Mouse (Mus musculus): ENCODE data around the gene Gm28551. TPM values are rescaled to one million over a fixed set of nuclear protein-coding genes. Genes with fewer than 3 reads are reported as not detected.

Gene Gm28551
- total and polyA plus RNA-seq, 3 experiments, result 0.04 to 1.1 TPM; not detected in 1

- no peak for TF ChIP-seq ZKSCAN1 (IDR thresholded peaks at IDR 0.05; ENCODE audit: borderline replicate concordance, low read depth, low read length)
- TF ChIP-seq ETS1 (conservative IDR thresholded peaks at IDR 0.05; ENCODE audit: low read depth, low read length), result no peak
Measured at GRCm38 (mm10) chr1:53324827-53325494, 27.5 kb downstream of the Gm28551 start (continued).

DNA sequence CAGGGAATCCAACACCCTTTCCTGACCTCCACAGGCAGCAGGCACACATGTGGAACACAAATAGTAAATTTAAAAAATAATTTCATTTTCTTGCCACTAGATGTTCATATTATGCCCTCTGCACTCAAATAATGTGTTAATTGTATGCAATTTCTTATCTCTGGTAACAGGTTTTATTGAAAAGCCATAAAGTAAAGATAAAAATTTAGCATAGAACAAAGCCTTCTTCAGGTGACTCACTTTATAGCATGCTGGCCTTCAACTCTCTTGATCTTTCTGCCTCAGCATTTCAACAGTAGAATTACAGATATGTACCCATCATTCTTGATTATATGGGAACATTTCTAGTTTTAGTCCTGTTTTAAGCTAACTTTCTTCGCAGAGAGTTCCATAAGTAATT is 28.2 kb downstream of the Gm28551 start:
- TF ChIP-seq SIN3A (IDR thresholded peaks at IDR 0.05; ENCODE audit: low read length), result no peak
- TF ChIP-seq BHLHE40 (IDR thresholded peaks at IDR 0.05; ENCODE audit: low read depth, low read length), result no peak
- TF ChIP-seq ZKSCAN1 (IDR thresholded peaks at IDR 0.05; ENCODE audit: borderline replicate concordance, low read depth, low read length), result no peak
- no peak for TF ChIP-seq HCFC1 (IDR thresholded peaks at IDR 0.05; ENCODE audit: low read depth, low read length)
- no peak for TF ChIP-seq TCF12 (IDR thresholded peaks at IDR 0.05; ENCODE audit: low read depth, low read length)
- no peak for TF ChIP-seq CHD1 (IDR thresholded peaks at IDR 0.05; ENCODE audit: low read depth, low read length)
- no peaks in the 10 kb centered on the region for H3K9me3 ChIP-seq (replicated peaks; ENCODE audit: low read length)
- H3K79me2 ChIP-seq (replicated peaks; ENCODE audit: control insufficient read depth, extremely low read depth, insufficient read depth, poor library complexity, severe bottlenecking), result no peaks in the 10 kb centered on the region
- no peak overlapping the region for H3K4me3 ChIP-seq (replicated peaks in 1 of 3; ENCODE audit: low read depth in 2 of 3, low read length in 2 of 3, poor library complexity in 1 of 3)
- H3K36me3 ChIP-seq (replicated peaks in 1 of 2; ENCODE audit: control insufficient read depth in 1 of 2, insufficient read depth in 1 of 2, low read length in 1 of 2), result peaks cover 11 to 34% of the 10 kb centered on the region in 2 experiments
- in situ Hi-C loops (cut with MboI; ENCODE audit: low pct_ligation_motif_present, low pct_unique_long_range_greater_than_20kb, low sequenced_read_pairs) (no loop called here), dilution Hi-C loops (cut with MboI; ENCODE audit: extremely low pct_ligation_motif_present, extremely low pct_unique_long_range_greater_than_20kb, low sequenced_read_pairs) (no loop called here)
- no peak overlapping the region for H3K9ac ChIP-seq (ENCODE audit: insufficient read depth, low read depth)
- H3K4me1 ChIP-seq (ENCODE audit: control insufficient read depth in 1 of 2, insufficient read depth in 2 of 2), result no peaks in the 10 kb centered on the region
- H3K27me3 ChIP-seq (replicated peaks), result no peaks in the 10 kb centered on the region
- no peak for DNase-seq (ENCODE audit: extremely low read depth)
- no peak overlapping the region for H3K27ac ChIP-seq (ENCODE audit: insufficient read depth, low read depth)
- H3K4me2 ChIP-seq (ENCODE audit: insufficient read depth, low read depth, poor library complexity, severe bottlenecking), result no peak overlapping the region

- H3K36me3 ChIP-seq (replicated peaks in 1 of 2; ENCODE audit: control insufficient read depth in 1 of 2, insufficient read depth in 1 of 2, low read length in 1 of 2), result peaks cover 11 to 36% of the 10 kb centered on the region in 2 experiments
- H3K27me3 ChIP-seq (replicated peaks), result no peaks in the 10 kb centered on the region
- H3K4me3 ChIP-seq (replicated peaks in 1 of 3; ENCODE audit: low read depth in 2 of 3, low read length in 2 of 3, poor library complexity in 1 of 3), result no peak overlapping the region
- H3K4me2 ChIP-seq (ENCODE audit: insufficient read depth, low read depth, poor library complexity, severe bottlenecking), result no peak overlapping the region
- dilution Hi-C loops (cut with MboI; ENCODE audit: extremely low pct_ligation_motif_present, extremely low pct_unique_long_range_greater_than_20kb, low sequenced_read_pairs) (no loop called here), in situ Hi-C loops (cut with MboI; ENCODE audit: low pct_ligation_motif_present, low pct_unique_long_range_greater_than_20kb, low sequenced_read_pairs) (no loop called here)
- TF ChIP-seq POLR2A (IDR thresholded peaks at IDR 0.05; ENCODE audit: low read depth, low read length), result no peak
- TF ChIP-seq TBP (conservative IDR thresholded peaks at IDR 0.05; ENCODE audit: low read depth, low read length), result no peak
- TF ChIP-seq MXI1 (IDR thresholded peaks at IDR 0.05; ENCODE audit: low read depth, low read length), result no peak
- TF ChIP-seq POLR2AphosphoS2 (IDR thresholded peaks at IDR 0.05; ENCODE audit: low read depth, low read length), result no peak
- no peak for TF ChIP-seq RAD21 (IDR thresholded peaks at IDR 0.05; ENCODE audit: low read depth, low read length)
- TF ChIP-seq E2F4 (IDR thresholded peaks at IDR 0.05; ENCODE audit: insufficient replicate concordance, low read depth, low read length), result no peak
- no peak for TF ChIP-seq EP300 (IDR thresholded peaks at IDR 0.05; ENCODE audit: low read length)
- TF ChIP-seq ELF1 (IDR thresholded peaks at IDR 0.05; ENCODE audit: low read depth, low read length), result no peak
- H3K79me2 ChIP-seq (replicated peaks; ENCODE audit: control insufficient read depth, extremely low read depth, insufficient read depth, poor library complexity, severe bottlenecking), result no peaks in the 10 kb centered on the region
- no peak for DNase-seq (ENCODE audit: extremely low read depth)
- H3K4me1 ChIP-seq (ENCODE audit: control insufficient read depth in 1 of 2, insufficient read depth in 2 of 2), result no peaks in the 10 kb centered on the region
- H3K27ac ChIP-seq (ENCODE audit: insufficient read depth, low read depth), result no peak overlapping the region
- H3K9ac ChIP-seq (ENCODE audit: insufficient read depth, low read depth), result no peak overlapping the region
- no peaks in the 10 kb centered on the region for H3K9me3 ChIP-seq (replicated peaks; ENCODE audit: low read length)
Measured at GRCm38 (mm10) chr1:53323254-53323653, 29.2 kb downstream of the Gm28551 start.

Measured in CH12.LX (cell line).